Mouse (Mus musculus): ENCODE data around the gene B9d1. TPM values are rescaled to one million over a fixed set of nuclear protein-coding genes. Genes with fewer than 3 reads are reported as not detected.

Gene B9d1
- polyA plus RNA-seq, 1 experiment, result 11.8 TPM

DNA sequence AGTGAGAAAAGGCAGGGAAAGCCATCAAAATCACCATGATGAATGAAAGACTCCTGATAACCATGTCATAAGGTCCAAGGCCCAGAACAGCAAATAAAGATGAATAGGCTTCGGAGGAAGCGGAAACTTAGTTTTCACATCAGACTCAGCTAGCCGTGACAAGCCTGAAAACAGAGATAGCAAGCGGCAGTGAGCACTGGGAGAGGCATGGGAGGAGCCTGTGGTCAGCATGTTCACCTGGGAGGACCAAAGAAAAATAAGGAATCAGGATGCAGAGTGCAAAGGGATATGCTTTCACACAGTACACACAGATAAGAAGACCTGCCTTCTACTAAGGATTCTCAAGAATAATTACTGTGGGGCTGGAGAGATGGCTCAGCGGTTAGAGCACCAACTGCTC lies 54.6 kb downstream of the B9d1 start:
- no peak for TF ChIP-seq CTCF (IDR thresholded peaks at IDR 0.05; ENCODE audit: extremely low read depth, insufficient read length, insufficient replicate concordance, low read depth, low read length)
- TF ChIP-seq POLR2A (IDR thresholded peaks at IDR 0.05; ENCODE audit: low read depth, low read length), result no peak
- H3K36me3 ChIP-seq (ENCODE audit: control insufficient read depth, insufficient read depth, low read length), result no peaks in the 10 kb centered on the region
- 74% methylated on average over 5 of the region's 5 CpGs for WGBS

DNA sequence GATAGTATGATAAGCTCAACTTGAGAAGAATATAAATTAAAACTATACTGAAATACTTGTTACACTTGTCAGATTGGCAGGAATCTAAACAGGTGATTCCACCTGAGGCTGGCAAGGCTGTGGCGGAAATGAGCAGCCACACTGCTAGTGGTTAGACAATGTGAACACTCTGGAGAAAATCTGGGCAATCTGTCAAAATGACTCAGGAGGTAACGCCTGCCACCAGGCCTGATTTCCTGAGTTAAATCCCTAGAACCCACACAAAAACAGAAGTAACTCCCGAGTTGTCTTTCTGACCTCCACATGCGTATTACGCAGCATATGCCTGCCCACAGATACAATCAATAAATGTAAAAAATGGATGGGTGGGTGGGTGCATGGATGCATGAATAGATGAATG lies 57.5 kb downstream of the B9d1 start:
- WGBS, result 61% methylated on average over 5 of the region's 5 CpGs
- Histone ChIP-seq H3K4me3 (ENCODE audit: low read depth, low read length) (no peak overlapping the region), H3K4me1 (ENCODE audit: control insufficient read depth, insufficient read depth, insufficient read length, low read length) (peaks cover 2% of the 10 kb centered on the region; the same call in 1 of the 2 replicates), H3K36me3 (ENCODE audit: control insufficient read depth, insufficient read depth, low read length) (no peaks in the 10 kb centered on the region), H3K27ac (ENCODE audit: insufficient read depth, low read depth, low read length) (no peak overlapping the region), H3K27me3 (ENCODE audit: control insufficient read depth, insufficient read depth, low read length) (no peaks in the 10 kb centered on the region)
- TF ChIP-seq POLR2A (IDR thresholded peaks at IDR 0.05; ENCODE audit: low read depth, low read length), result no peak
- TF ChIP-seq CTCF (IDR thresholded peaks at IDR 0.05; ENCODE audit: extremely low read depth, insufficient read length, insufficient replicate concordance, low read depth, low read length), result no peak

More for the DNA sequence above, 54.6 kb downstream of the B9d1 start:
- H3K4me3 ChIP-seq (ENCODE audit: low read depth, low read length), result no peak overlapping the region
- no peak overlapping the region for H3K27ac ChIP-seq (ENCODE audit: insufficient read depth, low read depth, low read length)
- no peaks in the 10 kb centered on the region; the same call in 1 of the 2 replicates for H3K4me1 ChIP-seq (ENCODE audit: control insufficient read depth, insufficient read depth, insufficient read length, low read length)
- H3K27me3 ChIP-seq (ENCODE audit: control insufficient read depth, insufficient read depth, low read length), result no peaks in the 10 kb centered on the region

Other genes starting within 250 kb of the B9d1 start
- gene Aldh3a2, start 237.7 kb upstream of the B9d1 start, polyA plus RNA-seq (2012; rRNA removed), result 68.2 and 166 TPM in 2 replicates
- gene Slc47a2, start 162.3 kb upstream of the B9d1 start, polyA plus RNA-seq (2012; rRNA removed), result 0.06 TPM in 1 of 2 replicates, not detected in the other
- 9.7 and 25.8 TPM in 2 replicates for gene Slc47a1, start 126.8 kb upstream of the B9d1 start, polyA plus RNA-seq (2012; rRNA removed)
- 0.14 and 0.17 TPM in 2 replicates for gene Rnf112, start 51.0 kb upstream of the B9d1 start, polyA plus RNA-seq (2012; rRNA removed)
- gene Mfap4, start 19.7 kb upstream of the B9d1 start, polyA plus RNA-seq (2012; rRNA removed), result 27.6 and 43.0 TPM in 2 replicates
- 7.8 and 16.6 TPM in 2 replicates for gene Mapk7, start 10.7 kb upstream of the B9d1 start, polyA plus RNA-seq (2012; rRNA removed)
- gene Epn2, start 74.5 kb downstream of the B9d1 start, polyA plus RNA-seq (2012; rRNA removed), result 4.2 and 7.9 TPM in 2 replicates
- 3.4 and 7.7 TPM in 2 replicates for gene Grap, start 148.1 kb downstream of the B9d1 start, polyA plus RNA-seq (2012; rRNA removed)
- gene Fam83g, start 178.9 kb downstream of the B9d1 start, polyA plus RNA-seq (2012; rRNA removed), result 15.8 and 33.8 TPM in 2 replicates
- gene Slc5a10, start 215.7 kb downstream of the B9d1 start, polyA plus RNA-seq (2012; rRNA removed), result not detected in 2 replicates